Mouse (Mus musculus) megakaryocyte, embryonic 14.5 days (primary cell): ENCODE results near the gene Ugp2.

Experiments
- FLI1 ChIP-seq: IDR thresholded peaks from 2 replicates; pipeline ENCODE4 v1.6.1; 2012; ENCODE audit warnings: low read length, inconsistent platforms, mixed read lengths
- GATA1 ChIP-seq: IDR thresholded peaks from 3 replicates; pipeline ENCODE4 v1.6.1; 2012; ENCODE audit warnings: mixed read lengths, low read length, inconsistent platforms, borderline replicate concordance

- TF ChIP-seq GATA1 (no peak), FLI1 (no peak)
These were observed 45.2 kb downstream of the Ugp2 start for GRCm38 (mm10) chr11:21325781-21326180.
